Mouse (Mus musculus) hindbrain, embryonic 16.5 days (tissue): ENCODE measurements at regions not wholly inside any gene's neighbourhood (a gene's known extent, or its start where the extent isn't known, plus 50 kb on each side); places are given as distances from the start of the nearest gene placed in this dataset.

ENCODE experiments used
- ATAC-seq: fragments of 200-750 bp; cut with Nextera tagmentation; 2 replicates; pipeline ENCODE4 v1.8.0; 2017; ENCODE audit warnings: moderate TSS enrichment, moderate library complexity
- H3K27ac ChIP-seq: fragments of 300-500 bp; sonication (generic); 2 replicates; pipeline ENCODE4 v1.5.1; 2014; ENCODE audit warnings: low read depth, mild to moderate bottlenecking, control low read depth, low read length, moderate library complexity
- H3K27me3 ChIP-seq: fragments of 300-500 bp; sonication (generic); replicated peaks from 2 replicates; pipeline ENCODE4 v1.6.1; 2014; ENCODE audit warnings: low read length; ENCODE audit not compliant: control insufficient read depth, insufficient read depth
- H3K36me3 ChIP-seq: fragments of 300-500 bp; sonication (generic); 2 replicates; pipeline ENCODE4 v1.6.1; 2014; ENCODE audit warnings: mild to moderate bottlenecking, low read length, moderate library complexity, mixed read lengths; ENCODE audit not compliant: control insufficient read depth, insufficient read depth
- H3K4me1 ChIP-seq: fragments of 300-500 bp; sonication (generic); 2 replicates; pipeline ENCODE4 v1.6.1; 2014; ENCODE audit warnings: low read depth, low read length; ENCODE audit not compliant: control insufficient read depth, insufficient read depth
- H3K4me2 ChIP-seq: fragments of 300-500 bp; sonication (generic); 2 replicates; pipeline ENCODE4 v1.6.1; 2014; ENCODE audit warnings: mild to moderate bottlenecking, low read length, control low read depth, moderate library complexity
- H3K4me3 ChIP-seq: fragments of 300-500 bp; sonication (generic); 2 replicates; pipeline ENCODE4 v1.5.1; 2014; ENCODE audit warnings: mild to moderate bottlenecking, low read length, control low read depth, moderate library complexity
- H3K9ac ChIP-seq: fragments of 300-500 bp; sonication (generic); 2 replicates; pipeline ENCODE4 v1.6.1; 2014; ENCODE audit warnings: low read depth, mild to moderate bottlenecking, control low read depth, low read length, moderate library complexity
- H3K9me3 ChIP-seq: fragments of 300-500 bp; sonication (generic); 2 replicates; pipeline ENCODE4 v1.6.1; 2014; ENCODE audit warnings: mild to moderate bottlenecking, low read length, moderate library complexity; ENCODE audit not compliant: control insufficient read depth
- WGBS: fragments of 180-500 bp; shearing (Covaris S2); extraction: QIAGEN DNeasy Blood & Tissue Kit; methylation state at CpG from one replicate; pipeline ENCODE4 v1.1.7; 2014; 5-methylcytosine and 5-hydroxymethylcytosine counted together

DNA sequence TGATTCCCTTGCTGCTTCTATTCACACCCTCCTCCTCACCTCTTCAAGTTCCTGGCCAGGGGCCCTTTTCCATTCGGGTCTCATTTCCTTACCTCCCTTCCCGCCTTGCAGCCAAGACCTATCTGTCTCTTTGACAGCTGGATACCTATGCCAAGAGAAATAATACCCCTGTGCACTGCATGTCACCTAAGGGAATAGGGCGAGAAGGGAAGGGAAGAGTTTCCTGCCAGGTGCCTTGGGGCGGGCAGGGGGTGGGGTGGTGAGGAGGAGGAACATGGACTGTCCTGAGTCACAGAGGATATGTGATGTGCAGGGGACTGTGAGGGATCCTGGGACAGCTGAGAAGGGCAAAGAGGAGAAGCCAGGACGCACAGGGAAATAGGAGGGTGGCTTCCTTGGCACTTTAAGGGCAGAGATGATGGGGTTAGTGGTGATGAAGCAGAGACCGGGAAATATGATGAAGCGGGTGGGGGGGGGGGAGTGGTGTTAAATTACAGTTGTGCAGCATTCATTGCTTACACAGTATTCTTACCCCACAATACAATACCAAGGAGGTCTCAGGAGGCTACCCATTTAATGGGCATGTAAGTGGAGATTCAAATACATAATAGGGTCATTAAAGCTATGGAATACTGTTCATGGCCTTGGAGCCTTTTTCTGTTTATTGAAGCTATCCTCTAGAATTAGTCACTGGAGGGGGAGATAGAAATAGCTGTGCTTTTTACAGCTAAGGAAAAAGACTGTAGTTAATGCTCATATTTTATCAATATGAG, 278.0 kb downstream of the 1500009L16Rik start:
- no peak overlapping the region for H3K4me2 ChIP-seq
- no peaks in the 10 kb centered on the region for H3K4me1 ChIP-seq
- 72% methylated on average over 7 of the region's 7 CpGs for WGBS
- no peak overlapping the region for H3K27ac ChIP-seq
- no peak overlapping the region for H3K4me3 ChIP-seq
- no peaks in the 10 kb centered on the region for H3K27me3 ChIP-seq
- no peaks in the 10 kb centered on the region for H3K9me3 ChIP-seq
- H3K36me3 ChIP-seq: no peaks in the 10 kb centered on the region
- no peak overlapping the region for H3K9ac ChIP-seq
- no peak for ATAC-seq

GRCm38 (mm10) chr10:84002744-84003143, 280.1 kb downstream of the 1500009L16Rik start:
- H3K9me3 ChIP-seq: no peaks in the 10 kb centered on the region

GRCm38 (mm10) chr10:84003601-84004149, 281.0 kb downstream of the 1500009L16Rik start:
- 81% methylated on average over 8 of the region's 8 CpGs for WGBS
- no peak overlapping the region for H3K9ac ChIP-seq
- no peak for ATAC-seq
- H3K4me2 ChIP-seq: no peak overlapping the region
- H3K9me3 ChIP-seq: no peaks in the 10 kb centered on the region
- no peaks in the 10 kb centered on the region for H3K36me3 ChIP-seq
- no peak overlapping the region for H3K4me3 ChIP-seq
- no peaks in the 10 kb centered on the region for H3K27me3 ChIP-seq
- H3K4me1 ChIP-seq: no peaks in the 10 kb centered on the region
- H3K27ac ChIP-seq: no peak overlapping the region

More at GRCm38 (mm10) chr10:84002744-84003143, 280.1 kb downstream of the 1500009L16Rik start:
- WGBS: 76% methylated on average over 2 of the region's 2 CpGs
- no peak overlapping the region for H3K4me2 ChIP-seq
- H3K4me1 ChIP-seq: no peaks in the 10 kb centered on the region
- ATAC-seq: no peak
- no peak overlapping the region for H3K9ac ChIP-seq
- no peak overlapping the region for H3K27ac ChIP-seq
- no peaks in the 10 kb centered on the region for H3K36me3 ChIP-seq
- H3K4me3 ChIP-seq: no peak overlapping the region
- no peaks in the 10 kb centered on the region for H3K27me3 ChIP-seq

- Histone ChIP-seq H3K9ac (no peak overlapping the region), H3K4me1 (no peaks in the 10 kb centered on the region), H3K27ac (no peak overlapping the region), H3K9me3 (no peaks in the 10 kb centered on the region), H3K4me3 (no peak overlapping the region), H3K27me3 (no peaks in the 10 kb centered on the region), H3K4me2 (no peak overlapping the region), H3K36me3 (no peaks in the 10 kb centered on the region)
- ATAC-seq: no peak
- 78% methylated on average over 4 of the region's 4 CpGs for WGBS
Observed at GRCm38 (mm10) chr10:84008923-84009322, 286.3 kb downstream of the 1500009L16Rik start.

- WGBS: 18% methylated on average over 9 of the region's 9 CpGs
- peaks cover 2% of the 10 kb centered on the region for H3K4me1 ChIP-seq
- H3K27me3 ChIP-seq: no peaks in the 10 kb centered on the region
- no peak overlapping the region; the same call in 1 of the 2 replicates for H3K4me2 ChIP-seq
- no peak overlapping the region for H3K9ac ChIP-seq
- H3K4me3 ChIP-seq: no peak overlapping the region
- H3K27ac ChIP-seq: no peak overlapping the region
- H3K9me3 ChIP-seq: no peaks in the 10 kb centered on the region
- no peak for ATAC-seq
- H3K36me3 ChIP-seq: no peaks in the 10 kb centered on the region
Observed at GRCm38 (mm10) chr10:84019381-84019780, 296.7 kb downstream of the 1500009L16Rik start.

DNA sequence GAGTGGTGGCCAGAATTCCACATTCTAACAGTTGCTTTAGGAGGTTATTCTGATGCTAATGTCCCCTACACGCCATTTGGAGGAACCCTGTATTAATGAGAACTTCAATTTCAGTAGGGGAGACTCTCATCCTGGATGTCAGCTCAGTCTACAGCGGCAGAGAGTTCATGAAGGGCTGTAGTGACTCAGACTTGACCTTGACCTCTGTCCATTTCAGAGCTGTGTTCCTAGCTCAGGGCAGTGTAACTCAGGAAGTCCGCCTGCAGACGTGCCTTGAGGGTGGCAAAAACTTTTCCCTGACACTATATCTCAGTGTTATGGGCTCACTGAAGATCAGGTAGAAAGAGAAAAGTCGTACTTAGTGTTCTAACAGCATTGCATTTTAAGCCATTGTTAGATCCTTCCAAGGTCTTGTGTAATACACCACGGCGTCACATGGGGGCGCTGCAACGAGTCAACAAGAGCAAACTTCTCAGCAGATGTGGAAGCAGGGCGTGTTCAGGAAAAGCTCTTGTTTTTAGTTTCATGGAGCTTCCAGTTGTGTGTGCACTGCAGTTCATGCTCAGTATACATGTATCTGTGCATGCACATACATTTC, 297.5 kb downstream of the 1500009L16Rik start:
- H3K4me3 ChIP-seq: no peak overlapping the region
- no peaks in the 10 kb centered on the region for H3K9me3 ChIP-seq
- no peak overlapping the region for H3K9ac ChIP-seq
- ATAC-seq: no peak
- no peak overlapping the region for H3K4me2 ChIP-seq
- H3K4me1 ChIP-seq: peaks cover 3% of the 10 kb centered on the region
- no peak overlapping the region for H3K27ac ChIP-seq
- whole genome bisulfite sequencing: 47% methylated on average over 10 of the region's 10 CpGs
- no peaks in the 10 kb centered on the region for H3K27me3 ChIP-seq
- no peaks in the 10 kb centered on the region for H3K36me3 ChIP-seq

DNA sequence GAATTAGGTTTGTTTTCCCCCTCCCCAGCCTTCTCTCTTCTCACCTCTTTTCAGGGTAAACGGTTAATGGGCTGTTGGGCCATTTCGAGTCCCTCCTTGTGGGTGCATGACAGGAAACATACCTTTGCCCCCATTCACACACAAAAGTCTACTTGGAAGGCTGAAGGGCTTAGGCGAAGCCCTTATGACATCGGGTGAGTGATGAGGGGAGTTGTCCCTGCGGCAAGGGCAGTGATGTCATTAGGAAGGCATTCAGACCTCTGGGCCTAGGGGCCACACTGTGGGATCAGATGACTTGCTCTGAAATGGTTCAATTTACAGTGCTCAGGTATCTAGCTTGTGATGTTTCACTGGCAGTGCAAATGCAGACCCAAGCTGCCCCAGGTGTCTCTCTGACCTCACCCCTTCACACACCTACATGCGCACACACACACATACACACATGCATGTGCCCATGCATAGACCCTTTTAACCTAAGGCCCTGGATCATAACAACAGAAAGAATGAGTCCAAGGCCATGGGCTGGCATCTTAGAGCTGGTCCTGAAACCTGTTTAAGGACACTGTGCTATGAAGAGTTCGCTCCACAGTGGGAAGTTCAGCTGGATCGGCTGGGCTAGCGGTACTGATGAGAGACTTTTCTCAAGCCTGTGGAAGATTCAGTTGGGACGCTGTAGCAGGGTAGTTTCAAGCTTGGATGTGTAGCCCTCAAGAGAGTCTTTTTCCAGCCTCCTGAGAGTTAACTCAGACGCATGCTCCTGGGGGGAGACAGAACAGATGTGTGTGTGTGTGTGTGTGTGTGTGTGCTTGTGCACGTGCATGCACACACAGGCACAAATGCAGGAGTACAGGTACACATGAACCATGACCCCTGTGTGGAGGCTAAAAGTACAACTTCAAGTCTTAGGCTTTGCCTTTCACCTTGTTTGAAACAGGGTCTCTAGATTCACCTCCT, 298.8 kb downstream of the 1500009L16Rik start:
- no peak for ATAC-seq
- Histone ChIP-seq H3K27ac (no peak overlapping the region), H3K9ac (no peak overlapping the region), H3K4me1 (peaks cover 3% of the 10 kb centered on the region), H3K27me3 (no peaks in the 10 kb centered on the region), H3K4me3 (no peak overlapping the region), H3K4me2 (no peak overlapping the region), H3K36me3 (no peaks in the 10 kb centered on the region), H3K9me3 (no peaks in the 10 kb centered on the region)
- 87% methylated on average over 12 of the region's 12 CpGs for WGBS

- ATAC-seq: no peak
- 71% methylated on average over 4 of the region's 4 CpGs for WGBS
- Histone ChIP-seq H3K27ac (no peak overlapping the region), H3K27me3 (no peaks in the 10 kb centered on the region), H3K36me3 (no peaks in the 10 kb centered on the region), H3K4me1 (peaks cover 3% of the 10 kb centered on the region), H3K4me3 (no peak overlapping the region), H3K4me2 (no peak overlapping the region), H3K9me3 (no peaks in the 10 kb centered on the region), H3K9ac (no peak overlapping the region)
Observed at GRCm38 (mm10) chr10:84024294-84024693, 301.6 kb downstream of the 1500009L16Rik start.
